Mouse (Mus musculus) lung, postnatal 4 days (tissue): ENCODE measurements around the gene H2-DMa.
"Not testable (repeated sequence)": the region's sequence is repeated elsewhere in the genome, so short reads cannot be mapped to it uniquely, and the experiment has no call there.

Experiments used
- DNase-seq, 2 experiments: peaks; one replicate each; pipeline ENCODE4 v3.0.0; 2021

Gene H2-DMa

DNA sequence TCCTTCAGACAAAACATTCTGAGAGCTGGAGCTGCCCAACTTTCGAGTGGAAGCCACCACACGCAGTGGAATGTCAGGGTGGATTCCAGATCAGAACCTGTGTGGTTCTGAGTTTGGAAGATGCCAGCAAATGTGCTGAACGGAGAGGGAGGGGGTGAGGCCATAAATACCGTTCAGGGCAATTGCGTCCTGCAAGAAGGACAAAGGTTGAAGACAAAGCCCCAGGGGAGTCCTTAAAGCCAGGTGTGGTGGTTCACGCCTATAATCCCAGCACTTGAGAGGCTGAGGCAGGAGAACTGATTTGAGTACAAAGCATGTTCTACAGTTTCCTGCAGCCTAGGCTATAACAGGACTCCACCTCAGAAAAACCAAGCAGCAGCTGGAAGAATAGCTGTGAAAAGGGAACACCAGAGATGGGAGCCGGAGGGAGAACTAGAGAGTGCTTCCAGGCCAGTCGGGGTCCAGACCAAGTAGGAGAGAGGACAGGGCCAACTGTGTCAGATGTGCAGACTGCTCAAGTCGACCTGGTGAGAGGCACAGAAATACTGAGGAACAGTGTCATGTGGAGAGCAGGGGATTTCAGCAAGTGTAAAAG lies 7.6 kb downstream of the H2-DMa start:
- DNase-seq = no peak

DNA sequence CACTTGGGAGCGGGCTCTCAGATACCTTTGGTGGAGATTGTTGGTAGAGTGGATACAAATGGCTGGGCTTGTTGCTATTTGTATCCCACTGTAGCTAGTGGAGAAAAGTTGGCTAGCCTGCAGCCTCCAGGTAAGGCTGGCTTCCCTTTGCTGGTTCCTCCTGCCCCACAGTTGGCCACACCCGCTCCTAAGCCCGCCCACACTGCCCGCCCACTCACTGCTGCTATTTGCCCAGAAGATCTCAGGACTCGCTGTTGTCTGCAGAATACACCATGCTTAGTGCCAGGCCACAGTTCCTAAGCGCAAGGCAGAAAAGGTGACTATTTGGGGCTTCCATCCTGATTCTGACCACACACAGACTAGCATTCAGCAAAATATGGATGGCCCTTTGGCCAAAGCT lies 8.1 kb downstream of the H2-DMa start:
- DNase-seq = peak; percentile 65 to 71

DNA sequence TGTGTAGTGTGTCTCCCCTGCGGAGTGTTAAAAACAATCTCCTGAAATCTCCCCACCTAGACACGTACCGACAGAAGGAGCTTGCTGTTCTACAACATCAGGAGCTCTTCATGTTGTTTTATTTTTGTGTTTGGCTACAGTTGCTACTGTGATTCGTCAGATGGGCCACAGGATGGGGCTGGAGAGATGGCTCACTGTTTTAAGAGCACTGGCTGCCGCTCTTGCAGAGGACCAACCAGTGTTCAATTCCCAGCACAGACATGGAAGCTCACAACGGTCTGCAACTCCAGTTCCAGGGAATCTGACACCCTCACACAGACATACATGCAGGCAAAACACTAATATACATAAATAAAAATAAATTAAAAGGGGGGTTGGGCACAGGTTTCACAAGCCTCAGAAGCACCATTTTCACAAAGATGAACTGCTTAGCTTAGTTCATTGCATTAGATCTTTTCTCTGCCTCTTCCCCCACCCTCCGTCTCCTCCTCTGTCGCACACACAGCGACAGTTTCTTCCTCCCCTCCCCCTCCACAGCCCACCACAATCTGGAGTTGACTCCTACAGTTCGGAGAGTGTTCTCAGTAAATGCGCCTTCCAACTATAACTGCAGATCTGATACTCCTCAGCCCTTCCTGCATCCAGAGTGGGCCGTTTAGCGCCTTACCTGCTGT lies 9.1 kb downstream of the H2-DMa start:
- DNase-seq = no peak

DNA sequence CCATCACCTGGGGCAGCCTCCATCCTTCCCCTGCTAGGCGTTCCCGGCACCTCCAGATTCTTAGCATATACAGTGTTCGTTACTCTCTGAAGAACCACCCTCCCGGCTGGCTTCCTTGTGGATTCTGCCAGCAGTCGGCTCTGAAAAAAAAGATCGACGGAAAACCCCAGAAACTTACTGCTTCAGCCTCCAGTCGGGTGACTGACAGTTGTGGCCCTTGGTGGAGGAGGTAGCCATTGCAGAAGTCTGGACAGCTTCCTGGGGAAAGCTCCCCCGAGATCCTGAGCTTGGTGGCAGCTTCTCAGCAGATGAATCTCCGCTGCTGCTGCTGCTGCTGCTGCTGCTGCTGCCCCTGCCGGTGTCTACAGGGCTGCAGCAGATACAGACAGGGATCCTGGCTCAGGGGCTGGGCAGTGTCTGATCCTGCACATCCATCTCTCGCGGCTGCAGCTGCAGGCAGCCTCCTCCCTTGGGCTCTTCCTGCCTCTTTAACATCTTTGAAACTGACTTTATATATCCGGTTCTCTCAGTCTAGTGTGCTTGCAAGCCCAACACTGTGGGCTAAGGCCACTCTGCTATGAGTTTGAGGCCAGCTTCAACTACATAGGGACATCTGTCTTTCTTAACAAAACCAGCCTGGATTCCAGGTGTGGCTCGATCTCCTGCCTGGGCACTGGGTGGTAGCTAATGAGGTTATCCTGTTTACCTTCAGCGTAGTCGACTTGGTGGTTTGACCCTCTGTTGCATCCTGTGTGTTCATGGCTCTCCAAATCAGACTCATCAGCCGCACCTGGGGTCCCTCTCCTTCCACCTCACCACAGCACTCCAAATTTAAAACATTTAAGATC lies 9.8 kb downstream of the H2-DMa start:
- DNase-seq = no peak

DNA sequence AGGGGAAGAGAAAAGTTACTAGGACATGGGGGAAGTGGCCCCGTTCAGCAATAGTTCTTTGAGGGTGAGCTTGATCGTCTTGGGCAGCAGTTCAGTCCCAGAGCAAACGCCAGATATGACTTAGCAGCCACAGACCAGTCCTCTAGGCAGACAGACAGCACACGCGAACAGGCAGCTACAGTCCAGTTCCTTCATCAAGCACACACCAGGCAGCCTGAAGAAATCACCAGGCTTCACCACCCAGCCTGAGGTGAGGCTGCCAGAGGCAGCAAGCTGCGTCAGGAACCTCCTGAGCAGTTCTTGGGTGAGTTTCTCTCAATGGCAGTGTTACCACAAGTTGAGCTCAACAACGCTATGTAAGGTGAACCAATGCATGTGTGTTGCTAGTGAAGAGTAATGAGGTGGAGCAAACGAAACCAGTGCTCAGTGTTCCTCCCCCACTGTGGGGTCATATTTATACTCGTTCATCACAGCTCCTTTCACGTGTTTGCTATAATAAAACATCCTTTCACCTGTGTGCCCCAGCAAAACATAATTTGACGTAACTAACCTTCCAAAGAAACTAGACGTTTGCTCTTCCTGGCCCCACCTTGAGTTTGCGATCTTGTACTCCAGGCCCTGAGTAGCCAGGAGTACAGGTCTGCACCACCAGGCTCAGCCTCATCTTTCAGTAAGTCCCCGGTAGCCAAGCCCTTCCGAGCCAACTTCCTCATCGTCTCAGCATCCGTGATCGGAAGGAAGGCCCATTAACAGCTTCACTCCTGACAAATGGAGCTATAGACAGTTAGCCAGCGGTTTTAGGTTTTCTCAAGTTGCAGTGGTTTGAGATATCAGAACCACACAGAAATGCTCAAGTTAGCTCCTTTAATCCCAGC lies 11.0 kb downstream of the H2-DMa start:
- DNase-seq = no peak

DNA sequence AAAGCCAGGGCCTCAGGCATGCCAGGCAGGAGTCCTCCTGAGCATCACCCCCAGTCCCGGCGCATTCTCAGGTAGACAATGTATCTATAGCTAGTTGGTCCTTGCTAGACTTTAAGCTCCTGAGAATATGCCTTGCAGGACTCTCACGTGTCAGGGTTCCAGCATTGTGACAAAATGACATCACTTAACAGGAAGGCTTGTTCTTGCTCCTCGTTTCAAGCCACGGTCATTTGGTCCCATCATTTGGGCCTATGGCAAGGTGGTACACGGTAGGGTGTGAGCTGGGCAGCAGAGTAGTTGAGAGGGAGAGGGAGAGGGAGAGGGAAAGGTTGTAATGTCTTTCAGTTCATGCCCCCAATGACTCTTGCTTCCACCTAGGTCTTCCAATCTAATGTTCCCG lies 12.6 kb downstream of the H2-DMa start:
- no peak for DNase-seq

DNA sequence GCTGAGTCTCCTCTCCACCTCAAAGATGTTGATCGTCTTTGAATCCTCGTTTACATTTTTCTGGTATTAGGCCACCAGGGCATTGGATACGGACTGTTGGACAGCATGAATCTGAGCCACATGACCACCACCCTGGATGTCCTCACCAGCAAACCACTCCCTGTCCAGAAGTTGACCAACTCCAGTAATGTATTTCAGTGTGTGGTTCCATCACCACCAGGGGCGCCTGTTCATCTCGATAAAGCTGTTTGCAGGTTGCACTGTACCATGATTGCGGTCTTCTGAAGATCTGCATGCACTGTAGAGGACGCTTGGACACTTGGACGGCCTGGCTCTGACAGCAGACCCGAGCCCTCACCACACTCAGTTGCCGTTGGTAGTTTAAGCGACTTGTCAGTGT lies 13.9 kb downstream of the H2-DMa start:
- peak in 1 of 2 experiments; percentile 50 for DNase-seq

DNA sequence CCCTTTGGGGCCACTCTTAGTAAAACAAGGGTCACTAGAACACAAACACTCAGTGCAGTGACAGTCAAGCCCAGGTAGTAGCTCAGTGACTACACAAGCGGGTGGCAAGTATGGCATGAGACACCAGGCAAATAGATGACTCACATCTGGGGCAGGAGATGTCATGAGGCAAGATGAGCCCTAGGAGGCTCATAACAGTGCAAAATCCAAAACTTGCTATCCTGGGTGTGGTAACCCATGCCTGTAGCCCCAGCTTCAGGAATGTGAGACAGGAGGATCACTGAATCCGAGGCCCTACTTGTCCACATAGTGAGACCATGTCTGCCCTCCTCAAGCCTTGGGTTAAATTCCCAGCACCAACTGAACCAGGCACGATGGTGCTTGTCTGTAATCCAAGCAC lies 15.1 kb downstream of the H2-DMa start:
- no peak for DNase-seq

DNA sequence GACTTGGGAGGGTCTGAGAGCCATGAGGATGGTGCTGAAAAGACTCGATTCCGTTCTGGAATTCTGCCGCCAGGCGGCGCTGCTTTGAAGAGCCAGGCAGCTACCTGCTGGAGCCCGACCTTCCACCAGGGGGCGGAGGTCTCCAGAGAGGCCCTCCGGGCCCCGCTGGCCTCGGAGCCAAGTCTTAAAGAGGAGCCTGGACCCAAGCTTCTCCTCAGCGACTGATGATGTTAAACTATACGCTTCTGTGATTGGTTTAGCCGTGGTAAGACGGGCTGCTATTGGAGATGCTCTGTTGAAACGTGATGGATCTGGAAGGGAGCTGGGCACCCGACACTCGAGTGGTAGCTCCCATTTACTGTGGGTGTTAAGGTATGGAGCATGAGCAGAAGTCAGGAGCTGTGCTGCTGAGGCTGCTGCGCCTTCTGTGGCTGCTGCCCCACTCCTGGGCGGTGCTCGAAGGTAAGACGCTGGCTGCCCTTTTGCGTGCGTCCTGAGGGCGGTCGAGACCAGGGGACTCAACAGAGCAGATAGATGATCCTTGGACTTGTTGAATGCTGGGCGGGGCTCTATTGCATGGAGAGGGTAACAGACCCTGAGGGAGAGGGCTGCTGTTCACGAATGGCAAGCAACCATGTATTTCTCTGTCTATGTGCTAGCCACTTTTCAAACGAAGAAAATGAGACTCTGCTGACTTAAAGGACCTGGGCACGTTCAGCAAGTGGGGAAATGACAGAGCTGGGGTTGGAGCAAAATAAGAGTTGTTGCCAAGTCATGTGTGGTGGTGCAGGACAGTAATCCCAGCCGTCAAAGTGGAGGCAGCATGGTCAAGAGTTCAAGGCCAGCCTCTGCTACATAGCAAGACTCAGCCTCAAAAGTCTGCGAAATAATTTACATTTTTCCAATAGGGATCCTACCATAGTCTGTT lies 16.2 kb downstream of the H2-DMa start:
- peak; percentile 97 to 99 for DNase-seq

DNA sequence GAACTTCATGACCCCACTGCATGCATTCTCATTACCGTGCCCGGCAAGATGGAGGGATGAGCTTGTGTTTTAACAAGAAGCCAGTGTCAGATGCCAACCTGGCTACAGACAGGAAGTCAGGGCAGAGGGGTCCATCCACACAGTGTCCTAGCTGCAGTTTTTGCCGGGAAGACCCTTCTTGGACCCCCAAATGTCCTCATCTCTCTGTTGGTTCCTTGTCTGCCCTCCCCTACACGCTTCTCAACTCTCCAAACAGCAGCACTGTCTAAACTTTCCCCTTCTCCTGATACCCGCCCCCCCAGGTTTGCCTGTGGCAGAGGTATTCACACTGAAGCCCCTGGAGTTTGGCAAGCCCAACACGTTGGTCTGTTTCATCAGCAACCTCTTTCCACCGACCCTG lies 18.3 kb downstream of the H2-DMa start:
- no peak for DNase-seq

DNA sequence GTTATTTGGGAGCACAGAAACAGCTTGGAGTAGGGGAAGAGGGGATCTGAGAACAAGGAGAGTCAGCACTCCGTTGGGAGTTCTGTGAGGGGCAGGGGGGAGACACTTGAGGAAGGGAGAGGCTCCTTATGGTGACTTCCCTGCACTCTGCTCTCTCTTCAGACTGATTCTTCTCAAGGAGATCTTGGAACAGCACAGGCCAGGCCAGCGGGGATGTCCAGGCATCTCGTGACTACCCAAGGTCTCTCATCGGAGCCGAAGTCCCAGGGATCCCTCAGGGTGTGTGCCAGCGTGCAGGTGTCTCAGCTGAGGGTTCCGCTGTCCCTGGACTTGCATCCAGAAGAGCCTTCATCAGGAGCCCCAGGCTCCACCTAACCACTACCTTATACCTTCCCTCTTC lies 19.3 kb downstream of the H2-DMa start:
- no peak for DNase-seq

DNA sequence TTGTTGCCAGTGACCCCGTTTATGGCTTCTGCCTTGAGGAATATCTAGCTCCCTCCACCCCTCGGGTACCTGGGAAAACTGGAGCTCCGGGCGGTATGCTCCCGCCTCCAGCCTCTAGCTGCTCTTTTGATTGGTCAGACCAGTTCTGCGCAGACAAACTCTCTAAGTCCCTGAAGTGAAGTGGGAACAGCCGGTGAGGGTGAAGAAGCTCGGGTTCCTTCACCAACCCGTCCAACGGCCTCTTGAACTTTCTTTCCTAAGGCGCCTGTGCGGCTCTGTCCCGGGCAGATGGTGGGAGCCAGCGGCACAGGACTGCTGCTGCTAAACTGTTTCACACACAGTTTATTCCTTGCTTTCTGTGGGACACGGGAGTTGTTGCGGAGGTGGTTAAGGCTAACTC lies 20.1 kb downstream of the H2-DMa start:
- peak; percentile 58 to 71 for DNase-seq

DNA sequence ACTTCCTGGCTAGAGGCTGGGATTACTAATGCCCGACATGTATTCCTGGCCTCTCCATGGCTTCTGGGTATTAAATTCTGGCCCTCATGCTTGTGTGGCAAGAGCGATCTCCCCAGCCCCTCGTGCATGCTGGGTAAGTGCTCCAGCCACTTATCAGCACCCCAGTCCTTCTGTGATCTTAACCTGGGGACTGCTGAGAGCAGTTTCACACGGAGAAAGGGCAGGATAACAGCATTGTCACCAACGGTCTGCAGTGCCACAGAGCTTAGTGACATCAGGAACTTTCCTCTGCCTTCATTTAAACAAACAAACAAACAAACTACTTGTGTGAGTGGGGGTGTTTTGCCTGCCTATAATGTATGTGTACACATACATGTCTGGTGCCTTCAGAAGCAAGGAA lies 20.9 kb downstream of the H2-DMa start:
- DNase-seq = no peak

DNA sequence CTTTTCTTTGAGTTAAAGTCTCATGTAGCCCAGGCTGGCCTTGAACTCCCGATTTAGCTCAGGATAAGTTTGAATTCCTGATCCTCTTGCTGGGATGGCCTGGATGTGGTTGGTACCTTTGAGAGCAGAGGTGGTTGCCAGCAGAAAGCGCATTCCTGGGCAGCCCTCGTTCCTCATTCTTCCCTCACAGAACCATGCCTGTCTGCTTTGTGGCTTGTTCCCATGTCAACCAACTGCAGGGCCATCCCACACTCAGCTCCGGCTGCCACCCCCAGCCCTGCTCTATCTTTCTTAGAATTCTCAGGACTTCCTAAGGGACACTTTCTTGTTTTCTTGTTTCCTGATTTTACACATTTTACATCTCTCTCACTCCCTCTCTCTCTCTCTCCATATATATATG lies 22.1 kb downstream of the H2-DMa start:
- DNase-seq = no peak

DNA sequence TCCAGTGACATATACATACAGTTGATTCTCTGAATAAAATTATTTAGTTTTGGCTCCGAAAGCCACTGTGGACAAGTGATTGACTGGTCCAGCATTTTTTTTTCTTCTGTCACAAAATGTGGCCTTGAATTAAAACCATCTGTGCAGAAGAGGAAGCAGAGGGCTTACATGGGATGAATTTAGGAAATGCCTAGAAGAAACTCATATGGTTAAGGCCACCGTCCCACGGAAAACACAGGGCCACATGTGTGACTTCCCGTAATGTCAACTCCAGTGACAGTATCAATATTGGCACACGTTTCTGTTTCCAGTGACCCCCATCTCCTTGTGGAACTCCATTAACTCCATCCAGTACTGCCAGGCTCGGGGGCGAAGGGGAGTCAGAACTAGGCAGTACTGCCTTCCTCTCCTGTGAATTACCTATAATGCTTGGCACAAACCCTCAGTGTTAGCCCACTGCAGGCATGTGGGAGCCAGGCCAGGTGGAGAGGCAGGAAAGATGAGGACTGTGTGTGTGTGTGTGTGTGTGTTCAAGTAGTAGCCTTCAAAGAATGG lies 23.2 kb downstream of the H2-DMa start:
- no peak for DNase-seq

DNA sequence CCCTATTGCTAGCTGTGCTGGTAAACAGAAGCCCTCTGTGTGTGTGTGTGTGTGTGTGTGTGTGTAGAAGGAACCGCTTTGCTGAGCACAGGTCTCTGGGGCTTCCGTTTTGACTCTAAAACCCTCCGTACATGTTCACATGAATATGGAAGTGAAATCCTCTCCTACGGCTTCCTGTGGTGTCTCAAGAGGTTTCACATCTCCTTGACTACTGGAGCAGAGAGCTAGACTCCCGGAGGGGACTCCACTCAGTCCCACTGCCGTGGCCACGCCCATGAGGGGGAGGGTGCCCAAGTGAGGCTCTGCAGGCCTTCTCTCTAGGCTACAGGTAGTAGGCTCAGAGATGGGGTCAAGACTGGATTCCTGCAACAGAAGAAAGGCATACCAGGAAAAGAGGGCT lies 23.7 kb downstream of the H2-DMa start, which contains the start of gene H2-DMb2:
Gene H2-DMb2, plus strand, starts transcription at position 275 of the 400 bp plus-strand sequence.
- DNase-seq = peak; percentile 83 to 88

DNA sequence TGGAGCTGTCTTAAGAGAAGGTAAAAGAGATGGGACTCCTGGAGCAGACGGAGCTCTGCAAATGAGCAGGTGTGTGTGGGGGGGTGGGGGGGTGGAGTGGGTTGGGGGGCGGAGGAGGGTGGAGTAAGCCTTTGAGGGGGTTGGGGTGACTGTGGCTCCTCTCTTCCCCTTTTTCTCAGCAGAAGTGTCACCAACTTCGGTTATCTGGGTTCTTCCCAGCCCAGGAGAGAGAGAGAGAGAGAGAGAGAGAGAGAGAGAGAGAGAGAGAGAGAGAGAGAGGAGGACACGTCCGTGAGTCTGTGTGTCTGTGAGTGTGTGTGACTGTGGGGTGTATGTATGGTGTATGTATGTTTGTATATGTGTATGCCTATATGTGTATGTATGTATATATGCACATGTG lies 24.1 kb downstream of the H2-DMa start:
- DNase-seq = no peak

DNA sequence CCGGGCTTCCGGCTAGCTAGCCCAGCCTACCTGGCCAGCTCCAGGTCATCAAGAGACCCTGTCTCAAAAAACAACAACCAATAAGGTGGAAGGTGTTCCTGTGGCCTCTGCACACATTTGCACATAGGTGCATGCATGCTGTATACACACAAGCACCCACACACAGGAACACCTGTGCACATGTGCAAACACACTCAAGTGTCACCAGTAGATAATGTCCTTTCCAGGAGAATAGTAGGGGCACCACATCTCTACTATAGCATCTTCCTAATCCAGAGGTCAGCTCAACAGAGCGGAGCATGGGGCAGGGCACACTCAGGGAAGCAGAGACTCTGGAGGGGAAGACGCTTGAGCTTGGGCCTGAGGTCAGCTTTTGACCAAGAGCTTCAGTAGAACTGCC lies 24.9 kb downstream of the H2-DMa start:
- DNase-seq = not testable (repeated sequence)

DNA sequence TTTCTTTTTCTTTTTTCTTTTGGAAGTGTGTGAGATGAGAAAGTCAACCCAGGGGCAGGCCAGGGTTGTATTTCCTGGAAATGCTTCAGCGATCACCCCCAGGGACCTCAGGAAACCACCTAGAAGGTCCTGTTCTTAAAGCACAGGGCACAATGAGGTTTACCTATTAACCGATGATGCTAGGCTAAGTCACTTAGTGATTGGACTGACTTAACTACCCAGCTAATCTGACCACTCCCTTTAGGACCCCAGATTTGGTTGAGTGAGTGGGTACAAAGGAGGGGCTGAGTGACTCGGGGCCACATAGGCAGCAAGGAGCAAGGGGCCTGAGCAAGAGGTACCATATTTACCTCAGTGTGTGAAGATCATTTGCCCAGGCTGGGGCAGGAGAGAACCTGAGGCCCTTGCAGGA lies 25.6 kb downstream of the H2-DMa start:
- DNase-seq = no peak

DNA sequence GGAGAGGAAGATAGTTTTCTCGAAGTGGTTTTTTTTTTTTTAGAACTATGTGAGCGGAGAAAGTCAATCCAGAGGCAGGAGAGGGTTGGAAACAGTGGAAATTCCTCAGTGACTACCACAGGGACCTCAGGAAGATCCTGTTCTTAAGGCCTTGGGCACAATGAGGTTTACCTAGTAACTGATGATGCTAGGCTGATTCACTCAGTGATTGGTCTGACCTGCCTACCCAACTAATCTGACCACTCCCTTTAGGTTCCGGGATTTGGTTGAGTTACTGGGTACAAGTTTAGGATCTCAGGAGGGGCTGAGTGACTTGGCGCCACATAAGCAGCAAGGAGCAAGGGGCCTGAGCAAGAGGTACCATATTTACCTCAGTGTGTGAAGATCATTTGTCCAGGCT lies 33.6 kb downstream of the H2-DMa start, which contains the start of gene H2-DMb1:
Gene H2-DMb1, plus strand, starts transcription at position 150 of the 400 bp plus-strand sequence.
- DNase-seq = peak in 1 of 2 experiments; percentile 75

DNA sequence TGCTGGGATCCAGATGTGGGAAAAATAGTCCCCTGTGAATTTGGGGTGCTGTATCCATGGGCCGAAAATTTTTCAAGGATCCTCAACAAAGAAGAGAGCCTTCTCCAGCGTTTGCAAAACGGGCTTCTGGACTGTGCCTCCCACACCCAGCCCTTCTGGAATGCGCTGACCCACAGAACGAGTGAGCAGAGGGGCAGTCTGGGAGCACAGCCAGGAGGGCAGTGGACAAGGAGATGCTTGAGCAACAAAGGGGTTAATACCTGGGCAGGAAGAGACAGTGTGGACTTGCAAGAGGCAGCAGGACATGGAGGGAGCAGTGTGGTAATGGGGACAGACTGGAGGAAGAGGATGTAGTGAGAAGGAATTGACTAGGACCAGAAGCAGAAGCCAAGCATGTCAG lies 36.2 kb downstream of the H2-DMa start:
- no peak for DNase-seq
